Mouse (Mus musculus): ENCODE data around the gene Acta2.

Gene Acta2

DNA sequence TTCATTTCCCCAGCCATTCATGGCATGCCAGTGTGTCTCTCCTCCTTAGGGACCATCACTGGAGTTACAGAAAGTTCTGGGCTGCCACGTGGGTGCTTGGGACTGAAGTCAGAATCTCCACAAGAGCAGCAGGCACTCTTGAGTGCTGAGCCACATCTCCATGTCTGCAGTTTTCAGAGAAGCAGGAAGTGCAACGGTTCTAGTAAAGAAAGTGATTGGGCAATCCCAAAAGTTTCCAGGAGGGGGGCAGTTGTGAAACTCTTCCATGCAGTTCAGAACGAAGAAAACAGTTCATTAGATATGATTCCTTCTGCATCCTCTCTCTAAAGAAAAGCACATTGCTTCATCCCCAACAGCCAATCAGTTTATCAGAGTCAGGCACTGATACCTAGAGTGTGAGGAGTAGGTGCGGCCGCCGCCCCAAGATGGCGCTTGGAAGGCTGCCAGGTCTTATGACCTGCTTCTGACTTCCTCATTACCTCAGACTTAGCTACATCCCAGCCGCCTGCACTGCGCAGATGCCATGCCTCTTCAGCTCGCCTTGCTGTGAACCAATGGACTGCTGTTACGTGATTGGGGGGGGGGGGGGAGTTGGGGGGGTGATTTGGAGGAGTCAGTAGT lies 14.8 kb upstream of the Acta2 start:
- in situ Hi-C loops (cut with MboI, MseI): no loop called here

DNA sequence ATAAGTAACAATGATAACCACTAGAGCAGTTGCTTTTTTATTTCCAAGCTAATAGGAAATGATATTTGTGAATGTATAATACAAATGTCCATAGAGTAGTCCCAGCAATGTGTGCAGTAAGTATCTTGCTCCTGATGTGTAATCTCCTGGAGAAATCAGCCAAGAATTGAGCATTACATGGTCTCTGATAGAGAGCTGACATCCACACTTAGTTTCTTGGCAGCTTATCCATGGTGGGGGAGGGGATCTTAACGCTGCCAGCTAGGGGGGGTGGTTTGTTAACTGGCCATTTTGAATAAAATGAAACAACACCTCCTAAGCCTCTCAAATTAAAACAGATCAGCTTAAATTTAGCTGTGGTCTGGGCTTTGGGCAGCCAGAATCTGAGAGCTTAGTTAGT lies 13.6 kb upstream of the Acta2 start:
- in situ Hi-C loops (cut with MboI, MseI): no loop called here

DNA sequence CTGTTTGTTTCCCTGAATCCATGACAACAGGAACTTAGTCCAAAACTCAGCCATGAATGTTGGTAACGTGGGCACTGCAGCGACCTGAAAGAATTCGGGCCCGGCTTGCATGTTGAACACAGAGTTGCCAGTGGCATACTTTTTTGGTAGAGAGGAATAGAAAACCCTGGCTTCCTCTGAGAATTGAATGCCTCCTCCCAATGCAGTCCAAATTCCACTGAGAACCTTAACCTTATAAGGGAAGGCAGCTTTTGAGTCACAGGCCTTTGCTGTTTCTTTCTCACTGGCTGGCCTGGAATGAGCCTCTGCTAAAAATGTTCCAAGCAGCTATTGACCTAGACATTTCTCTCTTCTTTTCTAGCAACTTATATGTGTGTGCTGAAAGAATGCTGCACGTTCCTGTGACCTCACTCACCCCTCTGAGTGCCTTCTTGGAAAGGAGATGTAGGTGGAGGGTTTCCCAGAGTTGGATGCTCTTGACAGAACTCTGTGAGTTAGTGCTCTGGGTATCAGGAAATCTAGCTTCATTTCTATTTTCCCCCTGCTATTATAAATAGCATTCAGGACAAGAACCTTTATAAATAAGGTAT lies 10.3 kb upstream of the Acta2 start:
- in situ Hi-C loops (cut with MboI, MseI): no loop called here

GRCm38 (mm10) chr19:34262273-34262974 lies 7.0 kb upstream of the Acta2 start:
- in situ Hi-C loops (cut with MboI, MseI): no loop called here

DNA sequence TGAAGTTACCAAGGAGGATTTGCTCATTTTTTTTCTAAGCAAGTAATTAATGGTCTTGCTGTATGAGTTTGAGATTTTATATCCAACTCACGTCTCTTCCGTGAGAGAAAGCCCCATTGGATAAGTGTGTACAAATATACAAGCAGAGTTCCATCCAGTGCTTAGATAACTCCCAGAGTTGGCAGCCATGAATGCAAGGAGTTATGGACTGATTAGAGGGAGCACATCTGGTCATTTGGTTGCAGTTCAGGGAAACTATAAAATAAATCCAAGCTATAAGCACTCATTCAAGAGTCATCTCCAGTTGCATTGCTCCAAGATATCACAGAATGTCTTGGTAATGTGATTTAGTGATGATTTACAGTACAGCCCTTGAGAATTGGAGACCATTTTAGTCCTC lies 1.5 kb upstream of the Acta2 start:
- in situ Hi-C loops (cut with MboI, MseI): no loop called here

GRCm38 (mm10) chr19:34256149-34256548 lies 759 bp upstream of the Acta2 start:
- in situ Hi-C loops (cut with MboI, MseI): no loop called here

DNA sequence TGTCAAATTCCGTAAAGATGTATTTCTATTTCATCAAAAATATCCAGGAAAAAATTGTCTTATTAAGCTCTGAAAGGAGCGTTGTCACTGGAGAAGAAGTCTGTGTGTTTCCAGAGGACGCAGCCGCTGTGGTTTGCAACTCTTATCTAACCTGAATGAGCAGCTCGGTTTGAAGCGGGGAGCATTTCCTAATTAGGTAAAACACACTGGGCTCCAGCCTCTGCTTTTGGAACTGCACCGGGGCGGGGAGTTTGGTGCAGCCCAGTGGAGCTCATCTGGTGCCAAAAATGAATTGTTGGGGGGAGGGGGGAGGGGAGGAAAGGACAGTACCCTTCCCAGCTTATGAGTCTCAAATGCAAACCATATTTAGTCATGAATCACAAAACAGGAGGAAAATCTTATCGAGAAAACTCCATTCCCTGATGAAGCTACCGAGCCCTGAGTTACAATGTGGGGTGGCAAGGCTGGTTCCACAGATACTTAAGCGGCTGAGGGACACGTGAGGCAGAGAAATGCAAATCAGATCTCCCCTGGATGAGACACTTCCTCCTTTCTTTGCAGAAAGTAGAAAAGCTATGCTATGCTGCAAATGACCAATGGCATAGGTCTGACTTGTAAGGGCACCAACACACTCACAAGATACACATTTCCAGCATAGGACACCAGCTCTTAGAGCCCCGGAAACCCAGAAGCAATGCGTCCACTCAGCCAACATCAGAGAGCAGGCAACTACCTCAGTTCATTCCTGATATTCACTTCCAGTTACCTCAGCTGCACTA lies 1.1 kb downstream of the Acta2 start:
- in situ Hi-C loops (cut with MboI, MseI): no loop called here

DNA sequence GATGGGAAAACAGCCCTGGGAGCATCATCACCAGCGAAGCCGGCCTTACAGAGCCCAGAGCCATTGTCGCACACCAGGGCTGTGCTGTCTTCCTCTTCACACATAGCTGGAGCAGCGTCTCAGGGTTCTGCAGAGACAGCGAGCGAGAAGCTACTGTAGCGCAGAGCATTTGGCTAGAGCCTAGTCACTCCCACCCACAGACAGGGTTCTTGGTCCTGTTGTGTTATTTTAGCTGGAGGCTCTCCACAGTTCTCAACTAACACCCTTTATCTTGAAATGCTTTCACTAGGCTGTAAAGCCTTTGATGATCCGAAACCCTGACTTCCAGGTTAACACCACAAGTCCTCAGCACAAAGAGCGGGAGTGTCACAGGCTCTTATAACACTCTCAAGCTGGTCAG lies 2.9 kb downstream of the Acta2 start:
- in situ Hi-C loops (cut with MboI, MseI): no loop called here

- in situ Hi-C loops (cut with MboI, MseI): no loop called here
These were observed 3.5 kb downstream of the Acta2 start for GRCm38 (mm10) chr19:34251900-34252299.

GRCm38 (mm10) chr19:34250621-34251020 lies 4.8 kb downstream of the Acta2 start:
- in situ Hi-C loops (cut with MboI, MseI): no loop called here

GRCm38 (mm10) chr19:34248558-34248957 lies 6.8 kb downstream of the Acta2 start:
- in situ Hi-C loops (cut with MboI, MseI): loop anchor here (5.0 to 10.0 kb wide), 2 partner anchors 56 to 84 kb away; no protein-coding TSS in a partner anchor

DNA sequence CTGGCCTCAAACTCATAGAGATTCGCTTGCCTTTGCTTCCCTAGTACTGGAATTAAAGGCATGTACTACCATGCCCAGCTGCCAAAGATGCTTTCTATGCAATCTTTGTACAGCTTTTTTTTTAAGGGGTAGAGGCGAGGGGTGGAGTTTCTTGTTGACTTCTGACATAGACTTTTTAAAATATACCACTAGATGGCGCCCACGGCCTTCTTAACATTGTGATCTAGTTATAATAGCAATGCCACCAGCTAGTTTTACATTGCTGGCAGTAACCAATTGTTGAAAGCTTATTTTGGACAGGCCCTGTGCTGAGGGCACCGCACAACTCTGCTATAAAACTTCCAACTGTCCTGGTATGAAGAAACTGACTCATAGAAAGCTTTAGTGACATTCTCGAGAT lies 11.3 kb downstream of the Acta2 start:
- in situ Hi-C loops (cut with MboI, MseI): loop anchor here (5.0 to 10.0 kb wide), 3 partner anchors 61 to 238 kb away; no protein-coding TSS in a partner anchor

DNA sequence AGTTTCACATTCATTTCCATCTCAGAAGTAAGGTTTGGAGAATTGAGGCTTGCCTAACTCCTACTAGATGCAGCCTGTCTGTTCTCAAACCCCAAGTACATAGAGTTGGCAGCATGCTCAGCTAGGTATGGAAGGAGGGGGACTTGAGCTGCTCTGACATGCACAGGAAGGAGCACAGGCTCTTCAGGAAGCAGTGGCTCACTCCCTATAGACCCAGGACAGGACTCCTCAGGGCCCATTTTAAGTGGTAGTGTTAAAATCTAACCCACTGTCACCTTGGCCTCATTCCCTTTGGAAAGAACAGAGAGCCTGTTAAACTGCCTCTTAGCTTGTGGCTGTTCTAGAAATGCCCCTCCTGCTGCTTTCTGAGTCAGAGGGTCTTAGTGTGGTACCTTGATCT lies 12.5 kb downstream of the Acta2 start:
- in situ Hi-C loops (cut with MboI, MseI): loop anchor here (5.0 to 10.0 kb wide), 3 partner anchors 62 to 239 kb away; no protein-coding TSS in a partner anchor

DNA sequence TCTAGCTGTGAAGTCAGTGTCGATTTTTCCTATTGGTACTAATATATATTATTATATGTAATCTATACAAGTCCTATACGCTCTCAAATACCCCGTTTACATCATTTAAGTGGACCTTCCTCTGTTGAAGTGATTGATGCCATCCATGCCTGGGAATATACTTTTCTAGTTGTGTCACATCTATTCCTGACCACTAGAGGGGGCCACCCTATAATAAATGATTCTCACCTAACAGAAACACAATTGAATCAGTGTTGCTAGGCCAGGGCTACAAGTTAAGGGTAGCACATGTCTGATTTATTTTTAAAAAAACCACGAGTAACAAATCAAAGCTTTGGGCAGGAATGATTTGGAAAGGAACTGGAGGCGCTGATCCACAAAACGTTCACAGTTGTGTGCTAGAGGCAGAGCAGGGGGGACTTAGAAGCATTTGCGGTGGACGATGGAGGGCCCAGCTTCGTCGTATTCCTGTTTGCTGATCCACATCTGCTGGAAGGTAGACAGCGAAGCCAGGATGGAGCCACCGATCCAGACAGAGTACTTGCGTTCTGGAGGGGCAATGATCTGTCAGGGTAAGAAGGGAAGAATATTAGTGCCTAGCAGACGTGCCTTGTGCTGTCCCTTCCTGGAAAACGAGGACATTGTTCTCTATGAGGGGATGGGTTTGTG lies 14.0 kb downstream of the Acta2 start:
- in situ Hi-C loops (cut with MboI, MseI): loop anchor here (5.0 to 10.0 kb wide), 3 partner anchors 63 to 241 kb away; no protein-coding TSS in a partner anchor

DNA sequence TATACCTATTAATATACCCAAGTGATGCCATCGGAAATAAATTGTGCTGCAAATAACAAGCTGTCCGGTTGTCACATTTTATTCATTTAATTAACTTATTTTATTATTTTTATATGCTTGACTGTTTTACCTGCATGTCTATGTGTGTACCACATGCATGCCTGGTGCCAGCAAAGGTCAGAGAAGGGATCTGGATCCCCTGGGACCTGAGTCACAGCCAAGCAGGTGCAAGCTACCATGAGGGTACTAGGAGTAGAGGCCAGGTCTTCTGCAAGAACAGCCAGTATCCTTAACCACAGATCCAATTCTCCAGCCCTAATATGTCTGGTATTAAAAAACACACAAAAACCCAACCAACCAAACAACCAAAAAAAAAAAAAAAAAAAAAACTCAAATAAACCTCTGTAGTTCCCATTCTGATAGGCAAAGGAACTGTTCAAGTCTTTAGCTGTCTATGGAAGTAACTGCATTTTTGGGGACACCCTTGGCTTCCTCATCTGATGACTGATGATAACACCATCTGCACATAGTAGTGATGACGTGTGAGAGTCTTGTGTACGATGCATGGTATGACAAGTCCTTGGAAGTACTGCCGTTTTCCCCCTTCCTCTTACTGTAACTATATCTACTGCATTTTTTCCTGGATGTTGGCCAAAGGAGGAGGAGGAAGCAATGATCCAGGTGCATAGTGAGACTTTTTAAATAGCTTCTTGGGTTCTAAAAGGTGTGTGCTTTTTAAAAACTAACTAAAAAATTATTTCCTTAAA lies 14.9 kb downstream of the Acta2 start:
- in situ Hi-C loops (cut with MboI, MseI): loop anchor here (5.0 to 10.0 kb wide), 3 partner anchors 64 to 242 kb away; no protein-coding TSS in a partner anchor

- in situ Hi-C loops (cut with MboI, MseI): loop anchor here (10.0 kb wide), 1 partner anchor 143 kb away; no protein-coding TSS in a partner anchor
These were observed 17.6 kb downstream of the Acta2 start for GRCm38 (mm10) chr19:34237746-34238145.

DNA sequence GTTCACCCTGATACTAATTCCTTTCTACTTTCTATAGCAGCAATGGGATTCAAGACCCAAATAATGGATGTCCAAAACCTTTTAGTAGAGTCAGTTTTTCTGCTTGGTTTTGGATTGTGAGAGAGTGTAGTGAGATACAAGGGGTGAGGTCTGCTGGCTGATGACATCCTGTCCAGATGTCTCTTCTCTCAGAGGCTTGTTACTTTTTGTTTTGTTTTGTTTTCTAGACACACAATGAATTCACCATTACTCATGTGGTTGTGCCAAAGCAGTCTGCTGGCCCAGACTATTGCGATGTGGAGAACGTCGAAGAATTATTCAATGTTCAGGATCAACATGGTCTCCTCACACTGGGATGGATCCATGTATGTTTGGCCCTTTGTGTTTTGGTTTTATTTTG lies 19.3 kb downstream of the Acta2 start:
- in situ Hi-C loops (cut with MboI, MseI): loop anchor here (10.0 kb wide), 1 partner anchor 141 kb away; no protein-coding TSS in a partner anchor

DNA sequence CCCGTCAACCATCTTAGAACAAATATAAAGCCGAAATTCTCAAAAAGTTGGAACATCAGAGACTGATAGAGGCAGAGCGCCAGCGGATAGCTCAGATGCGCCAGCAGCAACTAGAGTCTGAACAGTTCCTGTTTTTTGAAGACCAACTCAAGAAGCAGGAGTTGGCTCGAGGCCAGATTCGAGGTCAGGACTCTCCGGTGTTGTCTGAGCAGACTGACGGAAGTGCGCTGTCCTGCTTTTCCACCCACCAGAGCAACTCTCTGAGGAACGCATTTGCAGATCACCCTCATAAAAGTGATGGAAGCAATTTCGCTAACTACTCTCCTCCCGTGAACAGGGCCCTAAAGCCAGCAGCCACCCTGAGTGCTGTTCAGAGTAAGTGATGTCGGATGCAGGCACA lies 21.4 kb downstream of the Acta2 start:
- in situ Hi-C loops (cut with MboI, MseI): loop anchor here (10.0 kb wide), 1 partner anchor 139 kb away; no protein-coding TSS in a partner anchor

- in situ Hi-C loops (cut with MboI, MseI): loop anchor here (10.0 kb wide), 1 partner anchor 138 kb away; no protein-coding TSS in a partner anchor
These were observed 23.1 kb downstream of the Acta2 start for GRCm38 (mm10) chr19:34232326-34232725.

DNA sequence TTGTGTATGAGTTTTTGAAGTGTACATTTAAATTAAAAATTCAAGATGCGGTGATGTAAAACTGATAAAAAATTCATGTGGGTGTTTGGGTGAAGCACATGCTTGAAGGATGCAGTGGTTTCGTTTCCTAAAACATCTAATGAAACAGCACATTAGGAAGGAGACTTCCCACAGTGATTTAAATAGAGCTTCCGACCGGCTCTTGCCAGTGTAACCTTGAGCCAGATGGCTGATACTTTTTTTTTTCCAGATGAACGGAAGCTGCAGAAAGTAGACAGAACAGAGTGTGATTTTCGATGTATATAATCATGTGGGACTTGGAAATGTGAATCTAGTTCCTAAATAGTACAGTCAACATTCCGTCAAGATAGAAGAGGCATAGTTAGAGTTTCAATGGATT lies 23.8 kb downstream of the Acta2 start:
- in situ Hi-C loops (cut with MboI, MseI): loop anchor here (10.0 kb wide), 1 partner anchor 137 kb away; no protein-coding TSS in a partner anchor

All from T-helper 1 cell (primary cell).